Mouse (Mus musculus): Measurements from ENCODE around the gene Lalba.
"Not testable (repeated sequence)": the region's sequence is repeated elsewhere in the genome, so short reads cannot be mapped to it uniquely, and the experiment has no call there.

Gene Lalba

DNA sequence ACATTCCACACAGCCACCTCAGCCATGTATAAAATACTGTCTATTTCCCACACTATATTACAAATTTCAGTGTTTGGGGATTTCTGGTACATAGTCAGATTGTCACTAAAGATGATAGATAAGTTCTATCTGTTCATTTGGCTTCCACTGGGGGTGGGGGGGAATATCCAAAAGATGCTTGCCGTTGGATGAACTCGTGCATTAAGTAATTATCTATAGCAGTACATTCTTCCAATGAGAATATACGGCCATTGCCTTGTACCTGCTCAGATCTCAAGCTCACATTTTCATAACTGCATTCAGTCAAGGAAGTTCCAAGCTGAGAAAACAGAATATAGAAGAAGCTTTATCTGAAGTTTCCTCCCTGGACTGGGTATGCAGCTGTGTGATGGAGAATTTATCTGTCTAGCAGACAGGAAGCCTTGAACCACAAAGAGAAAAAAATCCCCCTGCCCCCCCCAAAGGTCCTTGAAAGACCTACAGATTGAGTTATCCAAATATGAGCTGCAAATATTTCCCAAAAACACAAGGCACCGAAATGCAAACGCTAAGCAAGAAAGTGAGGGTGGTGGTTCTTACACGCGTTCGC is 4.0 kb upstream of the Lalba start:
- no peak for DNase-seq

DNA sequence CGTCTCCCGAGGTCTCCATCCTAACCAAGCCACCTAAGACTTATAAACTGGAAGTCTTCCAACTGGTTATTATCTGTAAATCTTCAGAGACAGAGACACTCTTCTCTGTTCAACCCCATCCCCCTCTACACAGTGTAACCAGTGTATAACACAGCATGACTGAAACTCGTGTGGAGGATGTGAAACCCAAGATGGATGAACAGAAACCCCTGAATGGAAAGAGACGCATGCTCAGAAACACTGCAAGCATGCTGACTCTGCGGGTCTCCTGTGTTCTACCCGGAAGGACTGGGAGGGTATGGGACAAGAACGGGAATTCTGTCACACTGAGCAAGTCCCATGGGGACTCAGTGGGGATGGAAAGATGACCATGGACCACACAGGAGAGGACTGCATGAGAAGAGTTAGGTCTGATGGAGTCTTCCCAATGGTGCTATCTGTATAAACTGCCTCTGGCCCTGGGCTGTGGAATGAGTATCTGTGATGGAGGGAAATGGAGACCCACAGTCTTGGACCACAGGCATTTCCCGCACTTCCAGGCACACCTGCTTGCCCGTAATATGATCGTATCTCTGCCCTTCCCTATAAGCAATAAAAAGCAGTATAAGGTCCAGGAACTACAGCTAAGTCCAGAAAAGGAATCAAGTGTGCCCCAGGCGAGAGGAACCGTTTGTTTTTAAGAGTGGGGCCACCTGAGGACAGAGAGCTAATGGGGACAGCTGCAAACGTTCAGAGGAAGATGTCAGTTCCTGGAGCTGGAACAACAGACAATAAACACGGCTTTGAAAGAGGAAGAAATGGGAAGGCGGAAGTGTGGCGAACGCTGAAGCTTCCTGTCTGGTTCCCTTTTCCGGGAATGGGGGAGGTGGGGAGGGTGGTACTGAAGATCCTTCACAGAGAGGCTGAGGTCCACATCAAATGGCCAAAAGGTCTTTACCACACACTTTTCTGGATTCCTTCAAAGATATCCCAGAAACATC is 1.7 kb upstream of the Lalba start:
- no peak for DNase-seq

DNA sequence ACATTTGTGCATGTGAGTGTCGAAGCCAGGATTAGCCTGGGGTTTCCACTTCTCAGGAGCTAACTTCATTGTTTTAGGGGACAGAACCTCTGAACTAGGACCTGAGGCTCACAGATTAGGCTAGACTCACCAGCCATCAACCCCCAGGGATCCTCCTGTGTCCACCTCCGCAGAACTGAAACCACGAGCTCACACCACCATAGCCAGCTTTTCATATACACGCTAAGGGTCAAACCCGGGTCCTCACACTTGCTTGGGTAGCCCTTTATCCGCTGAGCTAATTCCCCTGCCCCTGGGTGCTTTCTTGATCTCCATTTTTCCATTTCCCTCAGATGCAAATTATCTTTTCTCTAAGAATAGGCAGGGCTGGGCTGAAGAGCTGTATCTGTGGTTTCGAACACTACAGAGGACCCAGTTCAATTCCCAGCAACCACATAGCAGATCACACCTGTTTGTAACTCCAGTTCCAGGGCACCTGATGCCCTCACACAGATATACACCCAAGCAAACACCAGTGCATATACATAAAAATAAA is 2.9 kb downstream of the Lalba start:
- DNase-seq, result no peak

DNA sequence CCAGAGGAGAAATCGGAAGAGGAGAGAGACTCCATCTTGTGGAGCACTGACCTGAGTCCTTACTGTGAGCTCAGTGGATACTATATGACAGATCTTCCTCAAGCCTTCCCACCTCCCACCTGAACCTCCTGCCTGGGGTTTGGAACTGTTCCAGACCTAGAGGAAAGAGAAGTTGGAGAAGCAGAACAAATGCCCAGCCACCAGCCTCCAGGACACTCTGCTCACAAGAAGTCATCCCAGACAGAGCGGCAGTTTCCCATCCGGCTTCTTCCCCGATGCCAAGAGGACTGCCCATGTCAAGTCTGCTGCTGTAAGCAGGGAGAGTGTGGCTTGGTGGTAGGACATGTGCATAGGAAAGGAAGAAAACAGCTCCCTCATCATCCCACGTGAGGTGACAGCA is 6.2 kb downstream of the Lalba start:
- no peak for DNase-seq

DNA sequence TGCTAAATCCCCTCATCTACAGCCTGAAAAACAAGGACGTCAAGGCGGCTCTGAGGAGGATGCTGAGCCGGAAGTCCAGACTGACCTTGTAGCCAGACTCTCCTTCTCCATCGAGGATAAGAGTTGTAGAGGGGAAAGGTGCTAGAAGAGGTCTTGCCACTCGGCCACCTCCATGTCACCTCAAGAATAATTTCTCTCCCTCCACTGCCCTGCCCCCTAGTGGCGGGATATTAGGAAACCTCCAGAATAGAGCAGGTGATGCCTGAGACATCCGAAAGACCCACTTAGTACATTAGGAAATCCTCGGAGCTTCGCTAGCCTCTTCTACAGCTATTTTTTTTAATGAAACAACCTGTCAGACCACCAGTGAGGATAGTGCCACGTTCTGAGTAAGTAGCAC is 7.1 kb downstream of the Lalba start:
- DNase-seq, result peak; percentile 39

DNA sequence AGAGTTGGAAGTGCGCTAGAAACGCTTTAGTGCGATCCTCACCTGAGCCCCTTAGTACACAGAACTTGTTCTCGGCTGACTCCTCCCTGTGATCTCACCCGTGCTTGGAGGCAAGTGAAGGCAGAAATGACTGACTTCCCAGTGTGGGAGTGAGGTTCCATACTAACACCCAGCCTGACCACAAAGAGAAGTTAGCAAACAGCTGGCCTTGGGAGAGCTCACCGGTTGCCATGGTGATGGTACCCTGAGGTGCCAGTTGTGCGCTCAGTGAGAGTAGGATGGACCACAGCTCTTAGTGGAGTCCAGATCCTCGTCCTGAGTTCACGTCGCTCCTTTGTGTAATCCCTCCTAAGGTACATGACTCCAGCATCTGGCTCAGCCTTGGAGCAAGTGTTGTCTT is 7.6 kb downstream of the Lalba start:
- no peak for DNase-seq

DNA sequence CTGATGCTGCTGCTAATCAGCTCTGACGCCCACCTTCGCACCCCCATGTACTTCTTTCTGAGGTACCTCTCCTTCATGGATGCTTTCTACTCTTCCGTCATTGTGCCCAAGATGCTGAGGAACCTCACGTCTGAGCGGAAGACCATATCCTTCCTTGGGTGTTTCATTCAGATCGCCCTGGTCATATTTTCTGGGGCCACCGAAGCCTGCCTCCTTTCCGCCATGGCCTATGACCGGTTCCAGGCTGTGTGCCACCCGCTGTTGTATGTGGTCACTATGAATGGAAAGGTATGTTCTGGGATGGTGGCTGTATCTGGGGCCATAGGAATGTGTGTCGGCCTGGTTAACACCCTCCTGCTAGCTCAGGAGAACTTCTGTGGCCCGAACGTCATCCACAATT is 11.0 kb downstream of the Lalba start:
- no peak for DNase-seq

DNA sequence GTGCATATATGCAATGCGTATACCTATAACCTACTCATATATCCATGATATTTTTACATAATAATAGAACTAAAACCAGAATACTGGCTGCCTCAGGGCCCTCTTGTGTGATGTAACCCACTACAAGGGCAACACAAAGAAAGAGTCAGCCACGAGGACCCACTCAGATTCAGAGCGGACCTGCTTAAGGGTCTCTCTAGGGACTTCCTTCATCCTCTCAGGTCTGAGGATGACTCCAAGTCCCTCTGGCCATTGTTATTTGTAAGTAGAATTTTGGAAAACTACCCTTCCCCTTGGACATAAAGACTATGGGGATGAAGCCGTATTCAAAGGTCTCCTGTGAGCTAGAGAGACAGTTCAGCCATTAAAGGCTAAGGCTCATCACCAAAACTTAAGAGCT is 12.9 kb downstream of the Lalba start, which contains the start of gene OR5BS1P:
Gene OR5BS1P, plus strand, starts transcription at position 301 of the 400 bp plus-strand sequence.
- DNase-seq, result no peak

DNA sequence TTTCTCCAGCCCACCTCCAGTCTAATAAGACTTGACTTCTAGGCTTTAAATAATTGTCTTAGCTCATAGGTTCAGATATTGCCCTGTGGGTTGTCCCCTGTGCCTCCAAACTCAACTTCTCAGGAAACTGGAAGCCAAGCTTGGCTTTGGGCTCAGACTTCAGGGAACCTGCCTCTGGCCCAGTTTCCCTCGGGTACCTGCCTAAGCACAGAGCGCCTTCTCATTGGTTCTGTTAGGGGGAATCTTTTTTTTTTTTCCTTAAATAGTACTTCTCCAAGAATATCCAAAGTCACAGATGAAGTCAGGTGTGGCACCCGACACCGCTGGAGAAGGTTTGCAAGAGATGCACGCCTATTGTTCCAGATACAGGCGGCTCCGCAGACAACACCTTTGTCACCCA is 30.2 kb downstream of the Lalba start, which contains the start of gene Olfr281:
Gene Olfr281, plus strand, starts transcription at position 301 of the 400 bp plus-strand sequence.
- no peak for DNase-seq

DNA sequence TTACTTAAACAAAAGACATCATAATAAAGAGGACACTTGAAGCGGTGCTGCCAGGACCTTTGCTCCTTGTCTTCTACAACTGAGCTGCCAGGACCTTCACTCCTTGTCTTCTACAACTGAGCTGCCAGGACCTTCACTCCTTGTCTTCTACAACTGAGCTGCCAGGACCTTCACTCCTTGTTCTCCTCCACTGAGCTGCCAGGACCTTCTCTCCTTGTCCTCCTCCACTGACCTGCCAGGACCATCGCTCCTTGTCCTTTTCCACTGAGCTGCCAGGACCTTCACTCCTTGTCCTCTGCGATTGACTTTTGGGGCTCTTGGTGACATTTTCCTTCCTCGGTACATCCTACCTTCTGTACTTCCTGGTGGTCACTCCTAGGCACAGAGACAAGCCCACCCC is 34.0 kb downstream of the Lalba start:
- no peak for DNase-seq

DNA sequence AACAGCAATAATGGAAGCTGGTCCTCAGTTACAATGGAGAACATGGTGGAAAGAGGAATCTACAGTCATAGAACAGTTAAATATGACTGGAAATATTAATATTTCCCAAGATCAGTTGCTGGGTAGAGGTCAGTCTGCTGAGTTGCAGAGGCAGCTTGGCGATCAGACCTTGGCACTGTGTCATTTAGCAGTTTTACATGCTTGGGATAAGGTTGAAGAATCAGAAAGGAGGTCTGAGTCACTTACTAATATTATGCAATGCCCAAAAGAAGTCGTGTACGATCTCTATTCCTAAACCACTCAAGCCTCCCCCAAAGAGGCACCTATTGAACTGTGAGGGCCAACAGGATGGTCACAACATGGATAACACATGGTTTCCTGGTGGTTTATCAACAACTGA is 38.0 kb downstream of the Lalba start:
- DNase-seq, result no peak

DNA sequence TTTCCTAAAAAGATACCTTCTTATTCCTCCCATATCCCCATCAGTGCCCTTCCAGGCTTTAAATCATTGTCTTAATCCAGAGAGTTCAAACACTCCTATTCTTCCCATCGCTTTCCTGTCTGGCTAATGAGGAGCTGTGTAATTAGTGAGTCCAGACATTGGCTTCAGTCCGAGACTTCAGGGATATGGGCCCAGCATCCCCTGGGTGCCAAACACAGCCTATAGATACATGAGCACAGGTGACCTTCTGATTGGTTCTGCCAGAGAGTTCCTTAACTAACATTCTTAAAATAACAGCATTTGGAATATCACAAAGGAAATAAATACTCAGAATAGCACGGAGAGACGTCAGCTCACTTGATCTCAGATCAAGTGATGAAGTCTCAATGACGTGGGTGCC is 51.6 kb downstream of the Lalba start, which contains the start of gene Olfr282:
Gene Olfr282, plus strand, starts transcription at position 301 of the 400 bp plus-strand sequence.
- not testable (repeated sequence) for DNase-seq

Data from right cerebral cortex, postnatal 4 days (tissue).